Mouse (Mus musculus) ES-E14 (cell line): ENCODE results near the gene Rragd. TPM values are rescaled to one million over a fixed set of nuclear protein-coding genes. Genes with fewer than 3 reads are reported as not detected.

Experiments used
- DNase-seq: peaks from one replicate; pipeline ENCODE4 v3.0.0-alpha.2; 2013; ENCODE audit warnings: low read depth, low spot score
- H3K27ac ChIP-seq: 2 replicates; pipeline ENCODE4 v1.5.1; 2012; ENCODE audit warnings: low read depth, mild to moderate bottlenecking, low read length, moderate library complexity, mixed read lengths; ENCODE audit not compliant: poor library complexity, insufficient read depth, severe bottlenecking
- H3K36me3 ChIP-seq: 2 replicates; pipeline ENCODE4 v1.6.1; 2012; ENCODE audit warnings: mild to moderate bottlenecking, low read length, moderate library complexity, mixed read lengths; ENCODE audit not compliant: control insufficient read depth, poor library complexity, insufficient read depth, severe bottlenecking
- H3K4me1 ChIP-seq, 2 experiments: fragments of 150-350 bp in 1 of 2; sonication (generic) in 1 of 2; 2 replicates each; pipeline ENCODE4 v1.6.1; 2012; ENCODE audit warnings: low read length in 2 of 2, mild to moderate bottlenecking in 1 of 2, mixed read lengths in 1 of 2; ENCODE audit not compliant: control insufficient read depth in 2 of 2, insufficient read depth in 2 of 2, poor library complexity in 1 of 2
- H3K4me3 ChIP-seq, 2 experiments: fragments of 150-350 bp in 1 of 2; sonication (generic) in 1 of 2; 2 replicates each; pipeline ENCODE4 v1.5.1; 2012; ENCODE audit warnings: low read length in 2 of 2, low read depth in 1 of 2, mild to moderate bottlenecking in 1 of 2, mixed read lengths in 1 of 2; ENCODE audit not compliant: insufficient read depth in 1 of 2, poor library complexity in 1 of 2, severe bottlenecking in 1 of 2
- H3K9ac ChIP-seq: 2 replicates; pipeline ENCODE4 v1.6.1; 2012; ENCODE audit warnings: low read depth, mild to moderate bottlenecking, low read length, mixed read lengths; ENCODE audit not compliant: poor library complexity, insufficient read depth, severe bottlenecking
- H3K9me3 ChIP-seq: fragments of 150-350 bp; sonication (generic); 2 replicates; pipeline ENCODE4 v1.6.1; 2012; ENCODE audit warnings: low read depth, mild to moderate bottlenecking, low read length; ENCODE audit not compliant: control insufficient read depth, insufficient read depth
- CHD2 ChIP-seq: IDR thresholded peaks from 2 replicates; pipeline ENCODE4 v1.6.1; 2014; ENCODE audit warnings: mild to moderate bottlenecking, low read depth, low read length, inconsistent platforms
- HCFC1 ChIP-seq: IDR thresholded peaks from 2 replicates; pipeline ENCODE4 v1.6.1; 2012; ENCODE audit warnings: low read length, inconsistent platforms, borderline replicate concordance; ENCODE audit not compliant: insufficient read depth
- MAFK ChIP-seq: IDR thresholded peaks from 2 replicates; pipeline ENCODE4 v1.6.1; 2014; ENCODE audit warnings: mild to moderate bottlenecking, low read depth, low read length, inconsistent platforms; ENCODE audit not compliant: insufficient read depth
- ZC3H11A ChIP-seq: IDR thresholded peaks from 2 replicates; pipeline ENCODE4 v1.6.1; 2012; ENCODE audit warnings: low read depth, mild to moderate bottlenecking, inconsistent platforms, low read length, borderline replicate concordance
- ZNF384 ChIP-seq: IDR thresholded peaks from 2 replicates; pipeline ENCODE4 v1.6.1; 2012; ENCODE audit warnings: low read depth, low read length, inconsistent platforms
- in situ Hi-C, 2 experiments: fragments of 600-800 bp; cut with MboI; formaldehyde crosslinking; loops; one replicate each; pipeline ENCODE4 v1.15.1; 2025; ENCODE audit warnings: low sequenced_read_pairs in 2 of 2, inconsistent platforms in 1 of 2; ENCODE audit not compliant: unreplicated experiment in 2 of 2
- total RNA-seq: library from RNA; depleted of rRNA; stranded (reverse); fragments of 300-350 nt; gene quantifications from 2 replicates; pipeline ENCODE4 v1.2.3, GENCODE M21; 2012

Gene Rragd
- total RNA-seq, 1 experiment: 14.4 TPM

- Histone ChIP-seq H3K4me1 (0 out of 4 replicates have a peak, but pooled peaks cover 0 to 2% of the 10 kb centered on the region in 2 experiments), H3K36me3 (no peaks in the 10 kb centered on the region), H3K9me3 (no peaks in the 10 kb centered on the region), H3K9ac (no peak overlapping the region), H3K4me3 (no peak overlapping the region), H3K27ac (no peak overlapping the region)
- DNase-seq: no peak
- in situ Hi-C loops: no loop called here
- TF ChIP-seq HCFC1: no peak
- no peak for TF ChIP-seq ZC3H11A
- TF ChIP-seq ZNF384: no peak
- no peak for TF ChIP-seq MAFK
- no peak for TF ChIP-seq CHD2
Observed at GRCm38 (mm10) chr4:33064986-33065385, 82.1 kb downstream of the Rragd start.

- peak overlapping the region in 1 of 2 experiments; percentile 30; a peak in 1 of 4 replicates for H3K4me3 ChIP-seq
- in situ Hi-C loops: no loop called here
- DNase-seq: no peak
- no peaks in the 10 kb centered on the region for H3K9me3 ChIP-seq
- H3K27ac ChIP-seq: no peak overlapping the region; the same call in 1 of the 2 replicates
- no peaks in the 10 kb centered on the region for H3K36me3 ChIP-seq
- TF ChIP-seq MAFK (no peak), CHD2 (no peak), ZC3H11A (no peak), ZNF384 (no peak), HCFC1 (no peak)
- 0 out of 4 replicates have a peak, but pooled peaks cover 0 to 2% of the 10 kb centered on the region in 2 experiments for H3K4me1 ChIP-seq
- H3K9ac ChIP-seq: no peak overlapping the region
Observed at GRCm38 (mm10) chr4:33066223-33066960, 83.6 kb downstream of the Rragd start.

- H3K36me3 ChIP-seq: no peaks in the 10 kb centered on the region
- H3K9me3 ChIP-seq: no peaks in the 10 kb centered on the region
- TF ChIP-seq ZC3H11A (no peak), ZNF384 (no peak), CHD2 (no peak), MAFK (no peak), HCFC1 (no peak)
- H3K9ac ChIP-seq: no peak overlapping the region
- H3K27ac ChIP-seq: no peak overlapping the region
- in situ Hi-C loops: no loop called here
- DNase-seq: no peak
- H3K4me1 ChIP-seq: 0 out of 4 replicates have a peak, but pooled peaks cover 0 to 2% of the 10 kb centered on the region in 2 experiments
- no peak overlapping the region for H3K4me3 ChIP-seq
Observed at GRCm38 (mm10) chr4:33067331-33067730, 84.5 kb downstream of the Rragd start.

GRCm38 (mm10) chr4:33067826-33068225 is 85.0 kb downstream of the Rragd start:
- TF ChIP-seq ZC3H11A (no peak), MAFK (no peak), ZNF384 (no peak), CHD2 (no peak), HCFC1 (no peak)
- DNase-seq: no peak
- H3K9ac ChIP-seq: no peak overlapping the region
- no peak overlapping the region for H3K27ac ChIP-seq
- no peak overlapping the region for H3K4me3 ChIP-seq
- no peaks in the 10 kb centered on the region for H3K9me3 ChIP-seq
- H3K4me1 ChIP-seq: peaks cover 0 to 2% of the 10 kb centered on the region in 2 experiments; a peak in 1 of 4 replicates
- no peaks in the 10 kb centered on the region for H3K36me3 ChIP-seq
- in situ Hi-C loops: no loop called here

- DNase-seq: no peak
- no peaks in the 10 kb centered on the region for H3K36me3 ChIP-seq
- no peak overlapping the region for H3K27ac ChIP-seq
- no peaks in the 10 kb centered on the region for H3K9me3 ChIP-seq
- H3K4me3 ChIP-seq: no peak overlapping the region
- H3K4me1 ChIP-seq: peaks cover 0 to 4% of the 10 kb centered on the region in 2 experiments; a peak in 1 of 4 replicates
- in situ Hi-C loops: no loop called here
- no peak overlapping the region for H3K9ac ChIP-seq
- TF ChIP-seq ZC3H11A: no peak
Observed at GRCm38 (mm10) chr4:33068894-33069293, 86.1 kb downstream of the Rragd start.
